Mouse (Mus musculus) lung, embryonic 14.5 days (tissue): ENCODE measurements around the gene Btbd8. TPM values are rescaled to one million over a fixed set of nuclear protein-coding genes. Genes with fewer than 3 reads are reported as not detected.
A peak's percentile ranks its signal among the peaks of the same experiment; 100 is the strongest.

Source experiments
- ATAC-seq: fragments of 200-750 bp; cut with Nextera tagmentation; 2 replicates; pipeline ENCODE4 v1.8.0; 2017; ENCODE audit warnings: mild to moderate bottlenecking, moderate TSS enrichment, moderate library complexity; ENCODE audit not compliant: insufficient read depth
- DNase-seq: peaks from one replicate; pipeline ENCODE4 v3.0.0-alpha.2; 2015
- H3K27ac ChIP-seq: fragments of 300-500 bp; sonication (generic); 2 replicates; pipeline ENCODE4 v1.5.1; 2014; ENCODE audit warnings: low read depth, mild to moderate bottlenecking, moderate library complexity
- H3K27me3 ChIP-seq: fragments of 300-500 bp; sonication (generic); 2 replicates; pipeline ENCODE4 v1.6.1; 2014; ENCODE audit warnings: low read length, control low read depth; ENCODE audit not compliant: insufficient read depth
- H3K36me3 ChIP-seq: fragments of 300-500 bp; sonication (generic); 2 replicates; pipeline ENCODE4 v1.6.1; 2014; ENCODE audit warnings: control low read depth; ENCODE audit not compliant: insufficient read depth
- H3K4me1 ChIP-seq: fragments of 300-500 bp; sonication (generic); 2 replicates; pipeline ENCODE4 v1.6.1; 2014; ENCODE audit warnings: antibody characterized with exemption, control low read depth; ENCODE audit not compliant: insufficient read depth
- H3K4me2 ChIP-seq: fragments of 300-500 bp; sonication (generic); 2 replicates; pipeline ENCODE4 v1.6.1; 2014; ENCODE audit warnings: mild to moderate bottlenecking
- H3K4me3 ChIP-seq: fragments of 300-500 bp; sonication (generic); 2 replicates; pipeline ENCODE4 v1.5.1; 2014; ENCODE audit warnings: low read depth, low read length
- H3K9ac ChIP-seq: fragments of 300-500 bp; sonication (generic); 2 replicates; pipeline ENCODE4 v1.6.1; 2014
- H3K9me3 ChIP-seq: fragments of 300-500 bp; sonication (generic); 2 replicates; pipeline ENCODE4 v1.6.1; 2016; ENCODE audit warnings: low read depth, low read length, control low read depth
- CTCF ChIP-seq: IDR thresholded peaks from 2 replicates; pipeline ENCODE4 v1.5.1; 2016; ENCODE audit warnings: antibody characterized with exemption, low read depth
- WGBS: fragments of 180-500 bp; shearing (Covaris S2); extraction: QIAGEN DNeasy Blood & Tissue Kit; methylation state at CpG from one replicate; pipeline ENCODE4 v1.1.7; 2014; 5-methylcytosine and 5-hydroxymethylcytosine counted together
- polyA plus RNA-seq: library from polyadenylated mRNA; unstranded; fragments of >200 nt; fragmentation: Nextera tagmentation; extraction: Ambion mirVana; gene quantifications from 2 replicates; pipeline ENCODE4 v1.2.1, GENCODE M21; 2014

The Btbd8 gene
- 4.3 and 5.9 TPM in 2 replicates for polyA plus RNA-seq

DNA sequence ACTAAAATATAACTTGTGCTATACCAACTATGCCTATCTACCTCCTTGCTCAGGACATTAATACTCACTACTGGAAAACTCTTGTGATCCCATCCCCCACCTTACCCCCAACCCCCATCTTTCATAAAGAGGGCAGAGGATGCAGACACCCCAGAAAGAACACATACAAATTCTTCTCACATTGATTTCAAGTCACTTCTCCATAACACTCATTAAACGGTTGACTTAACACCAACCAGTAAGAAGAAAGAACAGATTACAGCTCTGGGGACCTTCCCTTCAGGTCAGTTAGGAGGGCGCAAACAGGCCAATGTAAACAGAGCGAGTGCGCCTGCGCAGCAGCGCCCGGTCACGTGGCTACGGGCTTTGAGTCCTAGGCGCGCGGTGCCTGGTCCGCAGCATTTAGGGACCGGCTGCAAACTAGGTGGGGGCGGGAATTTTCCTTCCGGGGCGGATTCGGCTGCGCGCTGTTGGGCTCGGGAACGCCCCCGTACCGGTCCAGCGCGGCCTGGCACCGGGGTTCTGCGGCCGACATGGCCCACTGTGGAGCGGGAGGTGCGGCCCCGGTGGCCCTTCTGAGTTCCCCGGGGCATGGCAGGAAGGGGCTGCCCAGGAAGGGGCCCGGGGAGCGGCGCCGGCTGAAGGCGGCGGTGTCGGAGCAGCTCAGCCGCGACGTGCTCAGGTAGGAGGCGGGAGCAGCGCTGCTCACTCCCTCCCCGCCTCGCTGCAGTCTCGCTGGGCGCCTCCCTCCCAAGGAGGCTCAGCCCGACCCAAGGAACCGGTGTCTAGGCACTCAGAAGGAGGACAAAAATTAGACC lies at the start of gene Btbd8:
TSS of gene Btbd8 (plus strand) at position 534 of the 818 bp plus-strand sequence.
- DNase-seq, result peak; percentile 97
- WGBS, result under 1% methylated on average over 51 of the region's 51 CpGs

DNA sequence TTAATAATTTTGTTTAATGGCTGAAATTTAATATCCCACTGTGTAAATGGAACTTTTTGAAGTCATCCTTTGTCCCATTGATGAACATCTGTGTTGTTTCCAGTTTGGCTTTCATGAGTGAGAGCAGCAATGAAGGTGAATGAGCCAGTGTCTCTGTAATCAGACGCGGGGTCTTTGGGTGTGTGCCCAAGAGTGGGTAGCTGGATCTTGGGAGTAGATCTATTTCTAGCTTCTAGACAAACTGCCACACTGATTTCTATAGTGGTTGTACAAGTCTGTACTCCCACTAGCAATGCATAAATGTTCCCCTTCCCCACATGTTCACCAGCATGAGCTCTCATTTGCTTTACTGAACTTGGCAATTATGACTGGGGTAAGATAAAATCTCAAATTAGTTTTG lies 48.4 kb upstream of the Btbd8 start:
- no peaks in the 10 kb centered on the region for H3K36me3 ChIP-seq
- H3K4me2 ChIP-seq, result no peak overlapping the region
- H3K9ac ChIP-seq, result no peak overlapping the region
- no peak overlapping the region for H3K4me3 ChIP-seq
- H3K4me1 ChIP-seq, result no peaks in the 10 kb centered on the region
- H3K27me3 ChIP-seq, result no peaks in the 10 kb centered on the region
- H3K9me3 ChIP-seq, result no peaks in the 10 kb centered on the region
- WGBS, result 88% methylated on average over 2 of the region's 2 CpGs
- no peak for DNase-seq
- H3K27ac ChIP-seq, result no peak overlapping the region
- ATAC-seq, result no peak
- no peak for TF ChIP-seq CTCF

More for the DNA sequence above, at the start of gene Btbd8:
- H3K4me2 ChIP-seq, result peak within 1 kb of the TSS; percentile 82
- H3K4me3 ChIP-seq, result peak within 1 kb of the TSS; percentile 80
- H3K9ac ChIP-seq, result peak within 1 kb of the TSS; percentile 90
- no peaks in the 10 kb centered on the region for H3K36me3 ChIP-seq
- H3K9me3 ChIP-seq, result no peaks in the 10 kb centered on the region
- TF ChIP-seq CTCF, result no peak
- no peaks in the 10 kb centered on the region for H3K4me1 ChIP-seq
- H3K27ac ChIP-seq, result peak within 1 kb of the TSS; percentile 75
- no peaks in the 10 kb centered on the region for H3K27me3 ChIP-seq
- peak; percentile 96 for ATAC-seq

DNA sequence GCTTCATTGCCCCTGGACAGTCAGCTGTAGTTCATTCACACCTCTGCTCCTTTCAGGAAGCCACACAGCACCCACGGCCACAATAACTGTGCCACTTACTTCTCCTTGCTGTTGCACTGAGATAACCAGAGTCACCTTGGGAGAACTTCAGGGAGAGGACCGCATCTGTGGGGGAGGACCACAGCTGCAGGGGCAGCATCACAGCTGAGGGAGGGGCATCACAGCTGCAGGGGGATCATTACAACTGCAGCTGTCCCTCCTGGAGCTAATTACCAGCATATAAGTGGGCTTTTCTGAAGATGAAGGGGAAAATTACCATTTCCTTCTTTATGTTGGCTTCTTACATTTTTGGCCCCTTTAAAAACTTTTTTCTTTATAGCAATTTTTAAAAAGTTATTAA lies 43.4 kb upstream of the Btbd8 start:
- no peak for DNase-seq
- no peaks in the 10 kb centered on the region for H3K9me3 ChIP-seq
- no peaks in the 10 kb centered on the region for H3K4me1 ChIP-seq
- no peak for ATAC-seq
- H3K27me3 ChIP-seq, result no peaks in the 10 kb centered on the region
- TF ChIP-seq CTCF, result no peak
- WGBS, result 52% methylated on average over 2 of the region's 2 CpGs
- H3K4me2 ChIP-seq, result no peak overlapping the region
- H3K9ac ChIP-seq, result no peak overlapping the region
- H3K4me3 ChIP-seq, result no peak overlapping the region
- no peaks in the 10 kb centered on the region for H3K36me3 ChIP-seq
- H3K27ac ChIP-seq, result no peak overlapping the region

DNA sequence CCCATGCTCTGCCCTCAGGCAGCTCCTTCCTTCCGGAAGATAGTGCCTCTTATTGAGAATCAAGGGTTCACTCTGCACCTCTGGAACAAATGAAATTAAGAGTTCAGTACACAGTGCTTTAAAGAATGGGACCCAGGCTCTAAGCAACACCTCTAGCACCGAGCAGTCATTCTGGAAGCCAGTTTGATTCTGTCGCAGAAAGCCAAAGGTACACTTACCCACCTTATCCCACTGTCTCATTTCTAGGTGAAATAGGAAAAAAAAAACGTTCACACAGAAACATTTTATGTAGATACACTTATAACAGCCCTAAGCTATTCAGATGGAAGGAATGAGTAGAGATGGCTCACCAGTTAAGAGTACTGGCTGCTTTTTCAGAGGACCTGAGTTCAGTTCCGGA lies 35.4 kb upstream of the Btbd8 start, which contains the start of gene Ephx4:
TSS of gene Ephx4 (plus strand) at position 301 of the 400 bp plus-strand sequence.
- H3K27ac ChIP-seq, result no peak within 1 kb of the TSS
- DNase-seq, result no peak
- no peaks in the 10 kb centered on the region for H3K9me3 ChIP-seq
- H3K4me3 ChIP-seq, result peak within 1 kb of the TSS; percentile 43
- WGBS, result 19% methylated on average over 5 of the region's 5 CpGs
- H3K27me3 ChIP-seq, result peaks cover 31% of the 10 kb centered on the region
- H3K4me1 ChIP-seq, result no peaks in the 10 kb centered on the region
- no peaks in the 10 kb centered on the region for H3K36me3 ChIP-seq
- H3K4me2 ChIP-seq, result peak within 1 kb of the TSS; percentile 93
- no peak for TF ChIP-seq CTCF
- peak within 1 kb of the TSS; percentile 55 for H3K9ac ChIP-seq
- no peak for ATAC-seq

DNA sequence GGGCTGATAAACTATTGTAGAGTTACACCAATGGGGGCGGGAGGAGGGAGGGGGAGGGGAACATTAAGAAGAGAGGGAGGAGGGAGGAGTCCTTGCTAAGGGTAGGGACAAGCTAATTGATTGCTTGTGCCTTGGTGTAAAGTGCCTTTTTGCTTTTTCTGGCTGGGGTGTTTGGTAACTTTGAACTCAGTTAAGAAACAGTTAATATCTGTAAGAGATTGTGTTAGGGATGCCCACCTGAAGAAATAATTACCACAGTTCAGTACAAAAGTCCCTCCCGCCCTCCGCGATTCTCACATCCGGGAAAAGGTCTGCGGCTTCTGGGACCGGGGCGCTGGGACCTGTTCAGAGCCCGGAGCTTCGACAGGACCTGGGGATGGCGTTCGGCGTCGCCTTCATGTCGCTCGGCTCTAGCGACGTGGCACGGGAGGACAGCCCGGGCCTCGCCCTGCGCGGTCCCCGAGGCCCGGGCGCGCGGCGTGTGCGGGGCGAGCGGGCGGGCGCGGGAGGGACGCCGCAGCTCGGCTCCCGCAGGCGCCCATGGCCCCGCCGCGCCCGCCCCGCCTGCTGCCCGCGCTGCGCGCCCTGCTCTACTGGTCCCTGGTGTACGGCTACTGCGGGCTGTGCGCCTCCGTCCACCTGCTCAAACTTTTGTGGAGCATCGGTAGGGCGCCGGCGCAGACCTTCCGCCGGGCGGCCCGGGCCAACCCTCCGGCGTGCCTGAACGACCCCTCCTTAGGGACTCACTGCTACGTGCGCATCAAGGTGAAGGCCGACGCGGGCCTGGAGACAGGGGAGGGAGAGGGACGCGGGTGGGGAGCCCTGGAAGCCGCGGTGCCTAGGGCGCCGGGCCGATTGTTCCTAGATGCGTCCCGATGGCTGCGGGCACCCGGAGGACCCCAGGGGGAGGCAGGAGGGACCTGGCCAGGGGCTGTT lies 34.5 kb upstream of the Btbd8 start:
- Histone ChIP-seq H3K4me3 (peak overlapping the region; percentile 43), H3K4me1 (no peaks in the 10 kb centered on the region), H3K9me3 (no peaks in the 10 kb centered on the region), H3K9ac (peak overlapping the region; percentile 55), H3K36me3 (no peaks in the 10 kb centered on the region), H3K27me3 (peaks cover 31% of the 10 kb centered on the region), H3K27ac (no peak overlapping the region), H3K4me2 (peak overlapping the region; percentile 93)
- no peak for TF ChIP-seq CTCF
- 1% methylated on average over 79 of the region's 80 CpGs for WGBS
- DNase-seq, result peak; percentile 36
- ATAC-seq, result peak; percentile 83

DNA sequence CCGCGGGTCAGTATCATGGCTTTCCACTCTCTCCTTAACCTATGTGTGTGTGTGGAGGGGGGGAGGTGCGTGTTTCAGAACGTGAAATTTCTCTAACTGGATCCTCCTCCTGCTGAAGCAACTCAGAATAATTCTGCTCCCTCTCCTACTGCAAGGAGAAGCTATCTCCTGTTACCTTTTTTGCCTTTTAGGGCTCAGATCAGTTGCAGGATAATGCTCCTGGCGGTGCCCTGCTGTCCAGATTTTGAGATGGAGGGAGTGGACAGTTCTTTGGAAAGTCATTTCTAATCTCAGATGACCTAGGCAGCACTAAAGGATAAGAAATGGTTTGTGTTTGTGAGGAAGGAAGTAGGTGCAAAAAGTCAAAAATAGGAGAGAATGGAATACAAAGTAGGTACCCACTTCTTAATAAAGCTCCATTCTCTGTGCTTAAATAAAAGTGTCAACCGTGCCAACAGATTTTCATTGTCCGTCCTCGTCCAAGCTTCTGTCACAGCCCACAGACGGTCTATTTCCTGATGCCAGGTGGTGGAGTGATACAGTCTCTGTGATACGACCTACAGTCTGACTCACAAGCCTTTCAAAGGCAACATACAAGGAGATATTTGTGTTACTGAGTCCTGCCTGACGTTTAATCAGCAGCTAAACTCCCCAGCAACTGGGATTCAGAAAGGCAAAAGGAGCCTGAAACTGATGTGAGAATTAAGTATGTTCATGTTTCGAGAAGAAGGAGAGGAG lies 33.7 kb upstream of the Btbd8 start:
- H3K4me1 ChIP-seq, result no peaks in the 10 kb centered on the region
- no peaks in the 10 kb centered on the region for H3K36me3 ChIP-seq
- H3K9ac ChIP-seq, result peak overlapping the region; percentile 55
- H3K27me3 ChIP-seq, result peaks cover 31% of the 10 kb centered on the region
- DNase-seq (no peak), ATAC-seq (no peak)
- peak overlapping the region; percentile 43 for H3K4me3 ChIP-seq
- no peak for TF ChIP-seq CTCF
- no peaks in the 10 kb centered on the region for H3K9me3 ChIP-seq
- H3K4me2 ChIP-seq, result peak overlapping the region; percentile 93
- no peak overlapping the region for H3K27ac ChIP-seq
- WGBS, result 26% methylated on average over 12 of the region's 12 CpGs
